Mouse (Mus musculus) limb, embryonic 13.5 days (tissue): ENCODE measurements around the gene Nbea. TPM values are rescaled to one million over a fixed set of nuclear protein-coding genes. Genes with fewer than 3 reads are reported as not detected.
A peak's percentile ranks its signal among the peaks of the same experiment; 100 is the strongest.
"Not testable (repeated sequence)": the region's sequence is repeated elsewhere in the genome, so short reads cannot be mapped to it uniquely, and the experiment has no call there.

Experiments
- ATAC-seq: fragments of 200-750 bp; cut with Nextera tagmentation; 2 replicates; pipeline ENCODE4 v1.8.0; 2017; ENCODE audit warnings: low read depth, moderate number of reproducible peaks, moderate TSS enrichment; ENCODE audit not compliant: low FRiP score
- H3K27ac ChIP-seq: fragments of 300-500 bp; sonication (generic); 2 replicates; pipeline ENCODE4 v1.5.1; 2015; ENCODE audit warnings: inconsistent platforms, mild to moderate bottlenecking, moderate library complexity
- H3K27me3 ChIP-seq: fragments of 300-500 bp; sonication (generic); 2 replicates; pipeline ENCODE4 v1.6.1; 2015; ENCODE audit warnings: mild to moderate bottlenecking, inconsistent platforms
- H3K36me3 ChIP-seq: fragments of 300-500 bp; sonication (generic); 2 replicates; pipeline ENCODE4 v1.6.1; 2015; ENCODE audit warnings: inconsistent platforms, mild to moderate bottlenecking, moderate library complexity
- H3K4me1 ChIP-seq: fragments of 300-500 bp; sonication (generic); 2 replicates; pipeline ENCODE4 v1.6.1; 2015; ENCODE audit warnings: inconsistent platforms
- H3K4me2 ChIP-seq: fragments of 300-500 bp; sonication (generic); replicated peaks from 2 replicates; pipeline ENCODE4 v1.6.1; 2015; ENCODE audit warnings: inconsistent platforms, mild to moderate bottlenecking, moderate library complexity
- H3K4me3 ChIP-seq: fragments of 300-500 bp; sonication (generic); 2 replicates; pipeline ENCODE4 v1.5.1; 2015; ENCODE audit warnings: moderate library complexity, mild to moderate bottlenecking, inconsistent platforms
- H3K9ac ChIP-seq: fragments of 300-500 bp; sonication (generic); 2 replicates; pipeline ENCODE4 v1.6.1; 2015; ENCODE audit warnings: mild to moderate bottlenecking, inconsistent platforms
- H3K9me3 ChIP-seq: fragments of 300-500 bp; sonication (generic); 2 replicates; pipeline ENCODE4 v1.6.1; 2016; ENCODE audit warnings: inconsistent platforms
- WGBS: fragments of 180-500 bp; shearing (Covaris S2); methylation state at CpG from one replicate; pipeline ENCODE4 v1.1.7; 2015; 5-methylcytosine and 5-hydroxymethylcytosine counted together
- polyA plus RNA-seq: library from polyadenylated mRNA; unstranded; fragments of >200 nt; fragmentation: Nextera tagmentation; extraction: Ambion mirVana; gene quantifications from 2 replicates; pipeline ENCODE4 v1.2.1, GENCODE M21; 2015

The Nbea gene
- polyA plus RNA-seq, 1 experiment from 2014 or later, result 19.4 TPM

DNA sequence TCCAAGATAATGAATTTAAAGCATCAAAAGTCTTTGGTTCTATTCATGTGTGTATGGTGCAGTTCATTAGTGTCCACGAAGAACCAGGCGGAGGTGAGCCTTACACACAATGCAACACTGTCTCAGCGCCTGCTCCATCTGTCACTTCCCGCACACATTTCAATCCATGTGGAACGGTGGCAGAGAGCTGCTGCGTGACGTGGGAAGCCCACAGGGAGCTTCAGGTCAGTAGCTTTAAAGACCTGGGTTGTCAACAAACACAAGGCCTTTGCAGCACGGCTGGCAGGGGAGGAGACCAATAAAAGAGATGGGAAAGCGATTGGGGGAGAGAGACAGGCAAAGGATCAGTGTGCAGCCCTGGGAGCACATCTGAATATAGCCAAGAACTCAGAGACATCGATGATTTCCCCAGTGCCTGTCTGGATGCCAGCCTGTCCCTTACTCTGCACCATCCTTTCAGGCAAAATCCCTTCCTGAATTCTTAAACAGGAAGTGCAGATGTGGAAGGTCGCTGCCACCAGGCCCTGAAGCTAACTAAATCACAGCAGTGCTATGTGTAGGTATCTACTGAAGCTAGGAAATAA lies 539.4 kb downstream of the Nbea start:
- H3K9ac ChIP-seq, result no peak overlapping the region
- H3K9me3 ChIP-seq, result no peaks in the 10 kb centered on the region
- peaks cover 36% of the 10 kb centered on the region for H3K36me3 ChIP-seq
- H3K4me3 ChIP-seq, result no peak overlapping the region
- no peak for ATAC-seq
- WGBS, result 56% methylated on average over 11 of the region's 11 CpGs
- H3K4me1 ChIP-seq, result peaks cover 41% of the 10 kb centered on the region
- no peak overlapping the region for H3K4me2 ChIP-seq
- peaks cover 4% of the 10 kb centered on the region; the same call in 1 of the 2 replicates for H3K27me3 ChIP-seq
- no peak overlapping the region for H3K27ac ChIP-seq

DNA sequence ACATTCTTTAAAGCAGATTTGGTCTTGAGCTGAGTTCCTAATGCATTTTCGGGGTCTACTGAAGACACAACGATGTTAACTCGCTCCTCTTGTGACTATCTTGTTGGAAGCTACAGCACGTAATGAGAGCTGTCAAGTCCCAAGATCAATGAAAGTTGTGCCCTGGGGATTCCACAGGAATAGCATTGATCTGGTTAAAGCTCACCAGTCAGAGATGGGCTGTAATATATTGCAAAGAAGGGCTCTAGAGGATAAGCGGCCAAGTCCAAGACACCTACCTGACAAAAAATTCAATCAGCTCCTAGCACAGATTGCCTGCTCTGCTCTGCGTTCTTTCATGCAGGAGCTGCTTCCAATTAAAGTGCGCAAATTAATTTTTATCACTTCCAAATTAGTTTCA lies 545.8 kb downstream of the Nbea start:
- Histone ChIP-seq H3K9me3 (no peaks in the 10 kb centered on the region), H3K27ac (no peak overlapping the region), H3K27me3 (no peaks in the 10 kb centered on the region), H3K4me3 (no peak overlapping the region), H3K36me3 (peaks cover 18% of the 10 kb centered on the region), H3K4me2 (no peak overlapping the region), H3K9ac (no peak overlapping the region), H3K4me1 (0 out of 2 replicates have a peak, but pooled peaks cover 3% of the 10 kb centered on the region)
- ATAC-seq, result no peak
- 72% methylated on average over 7 of the region's 7 CpGs for whole genome bisulfite sequencing

DNA sequence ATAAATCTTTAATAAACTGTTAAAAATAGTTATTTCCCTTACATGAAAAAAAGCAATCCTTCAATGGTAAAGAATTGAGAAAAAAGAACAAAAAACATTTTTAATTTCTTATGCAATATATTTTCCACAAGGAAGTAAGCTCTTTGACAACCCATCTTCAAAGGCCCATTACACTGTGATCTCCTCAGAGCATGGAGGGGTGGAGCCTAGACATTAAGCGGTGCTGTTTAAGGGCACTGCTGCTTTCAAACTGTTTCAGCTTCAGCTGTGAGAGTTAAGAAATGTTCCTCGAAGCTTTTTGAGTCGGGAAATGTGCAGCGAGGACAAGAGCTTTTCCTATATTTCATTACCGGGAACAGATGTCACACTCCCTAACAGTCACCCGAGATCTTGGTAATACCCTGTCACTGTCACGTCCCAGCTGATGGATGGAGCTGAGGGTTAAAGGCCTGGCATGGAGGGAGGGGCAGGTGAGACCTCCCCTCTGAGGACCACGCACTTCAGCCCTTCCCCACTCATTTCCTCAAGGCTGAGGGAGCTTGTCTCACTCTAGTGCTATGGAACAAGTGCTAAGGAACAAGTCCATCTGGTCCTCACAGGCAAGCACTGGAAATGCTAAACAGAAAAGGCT lies 547.8 kb downstream of the Nbea start:
- 0 out of 2 replicates have a peak, but pooled peaks cover 3% of the 10 kb centered on the region for H3K4me1 ChIP-seq
- H3K4me2 ChIP-seq, result no peak overlapping the region
- H3K27me3 ChIP-seq, result no peaks in the 10 kb centered on the region
- peaks cover 11% of the 10 kb centered on the region for H3K36me3 ChIP-seq
- no peaks in the 10 kb centered on the region for H3K9me3 ChIP-seq
- 19% methylated on average over 8 of the region's 8 CpGs for WGBS
- no peak for ATAC-seq
- no peak overlapping the region for H3K9ac ChIP-seq
- H3K4me3 ChIP-seq, result no peak overlapping the region
- H3K27ac ChIP-seq, result no peak overlapping the region

DNA sequence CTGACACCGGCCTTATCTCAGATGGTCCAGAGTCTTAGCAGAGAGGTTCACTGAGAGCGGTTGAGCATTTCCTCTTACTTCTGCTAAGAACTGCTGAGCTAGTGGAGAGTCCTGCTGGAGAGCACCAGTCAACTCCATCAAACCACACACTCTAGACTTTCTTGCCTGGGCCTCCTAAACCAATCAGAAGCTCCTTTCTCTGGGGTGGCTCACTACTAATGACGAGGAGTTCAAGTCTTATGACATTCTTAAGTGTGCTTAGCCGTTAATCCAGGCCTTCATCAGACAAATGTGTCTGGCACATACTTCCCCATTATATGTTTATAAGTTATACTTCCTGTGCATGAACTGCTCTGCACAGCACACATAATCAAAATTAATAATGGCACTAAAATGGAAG lies 556.4 kb downstream of the Nbea start:
- no peak for ATAC-seq
- 72% methylated on average over 4 of the region's 4 CpGs for WGBS

DNA sequence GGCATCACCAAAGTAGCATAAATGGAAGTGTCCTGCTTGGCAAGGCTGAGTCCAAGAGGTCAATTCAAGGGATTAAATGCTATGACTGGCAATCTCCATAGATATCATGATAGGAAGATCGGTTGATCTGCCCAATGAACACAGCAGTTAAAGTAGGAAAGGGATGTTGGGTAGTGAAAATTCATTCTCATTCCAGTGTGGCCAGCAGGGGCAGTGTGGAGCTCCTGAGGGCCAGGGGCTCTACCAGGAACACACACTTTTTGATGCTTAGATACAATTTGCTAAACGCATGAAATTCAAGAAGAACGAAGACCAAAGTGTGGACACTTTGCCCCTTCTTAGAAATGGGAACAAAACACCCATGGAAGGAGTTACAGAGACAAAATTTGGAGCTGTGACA lies 561.5 kb downstream of the Nbea start:
- not testable (repeated sequence) for H3K4me2 ChIP-seq, H3K27me3 ChIP-seq, H3K9me3 ChIP-seq, H3K4me3 ChIP-seq, H3K36me3 ChIP-seq, H3K27ac ChIP-seq, H3K9ac ChIP-seq, ATAC-seq
- H3K4me1 ChIP-seq, result peaks cover 11% of the 10 kb centered on the region; the same call in 1 of the 2 replicates
- WGBS, result 90% methylated on average over 3 of the region's 3 CpGs

More for the DNA sequence above, 556.4 kb downstream of the Nbea start:
- Histone ChIP-seq H3K9ac (no peak overlapping the region), H3K27me3 (no peaks in the 10 kb centered on the region), H3K36me3 (peaks cover 45% of the 10 kb centered on the region), H3K9me3 (no peaks in the 10 kb centered on the region), H3K4me1 (peaks cover 11% of the 10 kb centered on the region; the same call in 1 of the 2 replicates), H3K4me3 (no peak overlapping the region), H3K27ac (no peak overlapping the region), H3K4me2 (no peak overlapping the region)

DNA sequence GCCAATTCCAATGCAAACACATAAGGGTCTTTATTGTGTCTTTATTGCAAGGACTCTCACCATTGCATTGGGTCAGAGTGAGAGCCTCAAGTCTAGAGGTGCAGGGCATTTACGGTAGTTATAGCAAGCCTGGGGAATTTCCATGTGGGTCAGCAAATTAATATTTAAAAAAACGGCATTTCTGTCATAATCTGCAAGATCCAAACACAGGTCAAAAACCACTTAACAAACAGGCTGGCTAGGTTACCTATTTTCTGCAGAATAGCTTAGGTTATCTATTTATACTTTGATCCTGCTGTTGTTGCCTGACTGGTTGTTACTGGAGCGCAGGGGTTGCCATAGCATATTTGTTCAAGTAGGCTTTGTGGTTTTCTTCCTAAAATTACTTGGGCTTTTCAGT lies 565.1 kb downstream of the Nbea start:
- Histone ChIP-seq H3K36me3 (no peaks in the 10 kb centered on the region), H3K4me1 (no peaks in the 10 kb centered on the region; the same call in 1 of the 2 replicates), H3K9me3 (no peaks in the 10 kb centered on the region), H3K27ac (no peak overlapping the region), H3K27me3 (no peaks in the 10 kb centered on the region), H3K4me3 (no peak overlapping the region), H3K4me2 (no peak overlapping the region), H3K9ac (no peak overlapping the region)
- ATAC-seq, result no peak
- 91% methylated on average over 3 of the region's 3 CpGs for WGBS

DNA sequence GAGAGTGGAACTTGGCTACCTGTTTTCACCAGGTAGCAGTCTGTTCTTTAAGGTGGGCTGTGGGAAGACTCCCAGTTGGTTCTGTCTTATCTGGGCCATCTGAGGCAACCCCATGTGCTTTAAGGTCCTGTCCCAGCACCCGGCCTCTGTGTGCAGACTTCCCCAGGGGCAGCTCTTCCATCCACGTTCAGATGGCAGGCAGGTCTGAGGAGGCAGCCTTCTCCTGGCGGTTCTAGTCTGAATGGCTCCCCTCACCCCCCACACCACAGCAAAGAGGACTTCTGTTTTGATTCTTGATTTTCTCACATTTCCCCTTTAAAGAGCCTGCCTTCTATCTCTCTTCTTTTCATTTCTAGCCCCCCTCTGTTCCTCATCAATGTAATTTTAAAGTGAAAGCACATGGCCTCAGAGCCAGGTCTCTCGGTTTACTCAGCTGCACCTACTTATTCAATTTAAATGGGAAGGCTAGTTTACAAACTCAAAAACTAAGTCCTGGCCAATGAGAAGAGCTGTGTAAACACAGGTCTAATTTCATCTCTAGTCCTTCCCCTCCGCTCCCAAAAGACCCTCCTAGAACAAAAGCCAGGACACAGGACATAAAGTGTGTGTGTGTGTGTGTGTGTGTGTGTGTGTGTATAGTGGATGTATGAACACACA lies 570.9 kb downstream of the Nbea start:
- Histone ChIP-seq H3K9ac (no peak overlapping the region), H3K4me1 (peaks cover 22% of the 10 kb centered on the region), H3K4me2 (peak overlapping the region; percentile 15; the same call in 1 of the 2 replicates), H3K9me3 (no peaks in the 10 kb centered on the region), H3K36me3 (no peaks in the 10 kb centered on the region), H3K27me3 (no peaks in the 10 kb centered on the region), H3K27ac (peak overlapping the region; percentile 65; the same call in 1 of the 2 replicates), H3K4me3 (no peak overlapping the region)
- ATAC-seq, result peak; percentile 61
- WGBS, result 17% methylated on average over 5 of the region's 5 CpGs

DNA sequence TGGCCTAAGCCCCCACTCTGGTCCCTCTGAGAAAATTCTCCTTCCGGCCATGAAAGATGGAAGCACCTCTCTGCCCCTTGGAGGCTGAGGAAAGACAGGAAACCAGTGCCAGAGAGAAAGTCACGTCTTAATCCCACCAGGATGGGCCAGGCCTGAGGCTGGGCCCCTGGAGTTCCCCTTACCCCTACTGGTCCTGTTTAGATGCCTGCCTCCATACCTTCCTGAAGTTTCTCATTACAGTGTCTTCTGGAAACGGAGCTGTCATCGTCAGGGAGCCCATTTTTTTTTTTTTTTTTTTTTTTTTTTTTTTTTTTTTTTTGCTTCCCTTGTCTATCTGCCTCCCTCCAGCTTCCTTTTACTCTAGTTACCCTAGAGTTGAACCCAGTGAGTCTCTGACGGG lies 571.5 kb downstream of the Nbea start:
- 40% methylated on average over 5 of the region's 5 CpGs for WGBS

DNA sequence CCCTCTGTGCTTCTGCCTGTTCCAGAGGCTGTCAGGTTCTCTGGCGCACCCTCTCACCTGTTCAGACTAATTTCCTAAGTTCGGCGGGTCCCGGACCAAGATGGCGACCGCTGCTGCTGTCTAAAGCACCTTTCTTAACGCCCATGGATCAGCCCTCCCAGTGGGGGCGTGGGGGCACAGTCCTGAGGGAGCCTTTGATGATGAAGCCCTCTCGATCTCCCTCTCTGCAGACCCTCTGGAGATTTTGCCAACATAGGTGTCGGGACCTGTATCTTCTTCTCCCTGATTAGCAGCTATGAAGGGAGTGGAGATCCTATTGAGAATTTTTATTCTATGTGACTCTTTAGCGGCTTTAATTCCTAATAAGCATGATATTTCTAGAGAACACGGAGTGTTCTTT lies 573.3 kb downstream of the Nbea start:
- ATAC-seq, result no peak
- H3K9me3 ChIP-seq, result no peaks in the 10 kb centered on the region
- no peaks in the 10 kb centered on the region for H3K27me3 ChIP-seq
- no peak overlapping the region for H3K4me2 ChIP-seq
- H3K4me1 ChIP-seq, result peaks cover 22% of the 10 kb centered on the region
- H3K36me3 ChIP-seq, result no peaks in the 10 kb centered on the region
- no peak overlapping the region for H3K27ac ChIP-seq
- no peak overlapping the region for H3K9ac ChIP-seq
- WGBS, result 91% methylated on average over 11 of the region's 12 CpGs
- no peak overlapping the region for H3K4me3 ChIP-seq

More for the DNA sequence above, 571.5 kb downstream of the Nbea start:
- Histone ChIP-seq H3K27ac (0 out of 2 replicates have a peak overlapping the region, but pooled peaks have one; percentile 28), H3K4me1 (peaks cover 22% of the 10 kb centered on the region), H3K4me3 (no peak overlapping the region), H3K27me3 (no peaks in the 10 kb centered on the region), H3K9ac (no peak overlapping the region), H3K36me3 (no peaks in the 10 kb centered on the region), H3K4me2 (no peak overlapping the region), H3K9me3 (no peaks in the 10 kb centered on the region)
- no peak for ATAC-seq

DNA sequence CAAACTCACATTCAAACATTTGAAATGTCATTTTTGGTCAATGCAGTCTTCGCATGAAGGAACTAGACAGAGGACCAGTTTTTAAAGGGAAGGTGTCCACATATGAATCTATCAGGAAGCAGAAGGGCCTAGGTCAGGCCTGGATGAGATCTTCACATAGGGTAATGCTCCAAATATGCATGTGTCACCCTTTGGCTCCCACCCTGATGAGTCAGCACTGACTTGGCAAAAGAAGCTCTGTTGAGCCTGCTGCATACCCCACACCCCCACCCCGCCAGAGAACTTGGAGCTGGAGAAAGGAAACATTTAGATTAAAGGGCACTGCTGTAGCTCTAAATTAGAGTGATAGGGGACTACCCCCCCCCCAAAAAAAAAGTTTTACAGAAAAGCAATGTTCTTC lies 583.2 kb downstream of the Nbea start:
- 57% methylated on average over 2 of the region's 2 CpGs for WGBS

DNA sequence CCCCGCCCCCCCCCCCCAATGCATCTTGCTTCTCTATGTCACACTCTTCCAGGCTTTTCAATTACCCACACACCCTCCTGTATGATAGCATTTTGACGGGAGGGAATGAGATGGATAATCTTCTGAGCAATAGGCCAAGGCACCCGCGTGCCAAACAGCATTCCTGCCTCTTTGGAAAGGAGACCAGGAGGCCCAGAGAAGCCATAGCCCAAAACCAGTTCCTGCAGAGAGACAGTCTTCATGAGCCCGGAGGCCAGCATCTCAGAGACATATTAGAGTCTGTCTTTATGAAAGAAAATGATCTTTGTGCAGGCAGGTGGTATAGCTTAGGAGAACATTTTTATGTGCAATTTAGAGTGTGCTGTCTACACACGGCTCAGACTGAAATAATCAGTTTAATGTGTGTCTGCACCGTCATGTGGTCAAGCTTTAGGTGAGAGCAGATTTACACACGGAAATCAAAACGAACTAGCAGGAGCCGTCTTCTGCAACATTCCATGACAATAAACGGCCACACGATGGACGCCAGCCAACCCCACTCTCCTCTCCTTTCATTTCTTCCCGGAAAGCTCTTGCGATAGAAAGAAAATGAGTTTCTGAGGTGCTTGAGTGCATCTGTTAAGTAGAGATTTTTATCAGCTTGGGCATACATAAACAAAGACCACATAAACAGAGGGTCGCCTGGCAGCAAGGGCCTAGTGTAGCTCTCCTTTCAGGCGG lies 584.0 kb downstream of the Nbea start:
- peak overlapping the region; percentile 34 for H3K4me2 ChIP-seq
- peak overlapping the region; percentile 83 for H3K27ac ChIP-seq

More for the DNA sequence above, 583.2 kb downstream of the Nbea start:
- H3K4me1 ChIP-seq, result peaks cover 27% of the 10 kb centered on the region
- no peaks in the 10 kb centered on the region for H3K9me3 ChIP-seq
- H3K36me3 ChIP-seq, result no peaks in the 10 kb centered on the region
- H3K4me3 ChIP-seq, result no peak overlapping the region
- H3K27ac ChIP-seq, result peak overlapping the region; percentile 83
- no peak overlapping the region for H3K9ac ChIP-seq
- no peaks in the 10 kb centered on the region for H3K27me3 ChIP-seq
- peak; percentile 72; the same call in 1 of the 2 replicates for ATAC-seq
- peak overlapping the region; percentile 34; the same call in 1 of the 2 replicates for H3K4me2 ChIP-seq

DNA sequence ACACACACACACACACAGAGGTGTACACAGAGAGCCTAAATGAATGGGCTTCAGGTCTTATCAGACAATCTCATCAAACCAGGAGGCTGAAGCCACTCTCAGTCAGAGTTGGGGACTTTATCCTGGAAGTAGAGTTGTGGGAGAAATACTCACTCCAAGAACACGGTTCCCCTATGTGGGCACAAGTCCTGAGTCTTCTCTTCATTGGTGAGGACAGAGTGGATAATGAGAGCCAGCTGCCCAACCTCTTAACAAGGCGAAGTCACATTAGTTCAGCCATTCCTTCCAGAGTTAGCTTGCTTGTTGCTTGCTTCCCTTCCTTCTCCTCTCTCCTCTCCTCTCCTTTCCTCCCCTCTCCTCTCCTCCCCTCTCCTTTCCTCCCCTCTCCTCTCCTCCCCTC lies 584.8 kb downstream of the Nbea start:
- no peak overlapping the region for H3K4me3 ChIP-seq
- H3K9me3 ChIP-seq, result no peaks in the 10 kb centered on the region
- H3K9ac ChIP-seq, result no peak overlapping the region
- H3K36me3 ChIP-seq, result no peaks in the 10 kb centered on the region
- H3K4me2 ChIP-seq, result no peak overlapping the region
- H3K27me3 ChIP-seq, result no peaks in the 10 kb centered on the region
- H3K4me1 ChIP-seq, result peaks cover 27% of the 10 kb centered on the region
- ATAC-seq, result no peak
- WGBS, result 36% methylated on average over 2 of the region's 2 CpGs
- peak overlapping the region; percentile 33; the same call in 1 of the 2 replicates for H3K27ac ChIP-seq

More for the DNA sequence above, 584.0 kb downstream of the Nbea start:
- Histone ChIP-seq H3K9ac (no peak overlapping the region), H3K4me1 (peaks cover 27% of the 10 kb centered on the region), H3K9me3 (no peaks in the 10 kb centered on the region), H3K27me3 (no peaks in the 10 kb centered on the region), H3K36me3 (no peaks in the 10 kb centered on the region), H3K4me3 (no peak overlapping the region)
- WGBS, result 22% methylated on average over 17 of the region's 17 CpGs
- peak; percentile 86 for ATAC-seq
